Mouse (Mus musculus): Measurements from ENCODE around the gene Pdcd7. TPM values are rescaled to one million over a fixed set of nuclear protein-coding genes. Genes with fewer than 3 reads are reported as not detected.

Pdcd7 gene
- polyA plus RNA-seq, 1 experiment = 10.4 TPM

GRCm38 (mm10) chr9:65306672-65307071, 39.2 kb upstream of the Pdcd7 start:
- no peak for TF ChIP-seq POLR2A (IDR thresholded peaks at IDR 0.05; ENCODE audit: control insufficient read depth, low read depth, low read length)
- TF ChIP-seq CTCF (IDR thresholded peaks at IDR 0.05; ENCODE audit: control insufficient read depth, insufficient read depth, insufficient replicate concordance, low read depth, low read length) = no peak
- Histone ChIP-seq H3K27me3 (ENCODE audit: control insufficient read depth, insufficient read depth, low read length) (no peaks in the 10 kb centered on the region), H3K27ac (ENCODE audit: control insufficient read depth, insufficient read depth, low read depth, low read length) (no peak overlapping the region), H3K36me3 (ENCODE audit: control insufficient read depth, insufficient read depth, low read length) (peaks cover 2% of the 10 kb centered on the region), H3K4me1 (ENCODE audit: control insufficient read depth, insufficient read depth, low read length) (no peaks in the 10 kb centered on the region), H3K4me3 (ENCODE audit: control insufficient read depth, low read depth, low read length) (no peak overlapping the region)

- no peaks in the 10 kb centered on the region for H3K27me3 ChIP-seq (ENCODE audit: control insufficient read depth, insufficient read depth, low read length)
- peaks cover 4% of the 10 kb centered on the region for H3K36me3 ChIP-seq (ENCODE audit: control insufficient read depth, insufficient read depth, low read length)
- no peak overlapping the region for H3K4me3 ChIP-seq (ENCODE audit: control insufficient read depth, low read depth, low read length)
- H3K27ac ChIP-seq (ENCODE audit: control insufficient read depth, insufficient read depth, low read depth, low read length) = no peak overlapping the region
- TF ChIP-seq POLR2A (IDR thresholded peaks at IDR 0.05; ENCODE audit: control insufficient read depth, low read depth, low read length) = no peak
- no peak for TF ChIP-seq CTCF (IDR thresholded peaks at IDR 0.05; ENCODE audit: control insufficient read depth, insufficient read depth, insufficient replicate concordance, low read depth, low read length)
- H3K4me1 ChIP-seq (ENCODE audit: control insufficient read depth, insufficient read depth, low read length) = no peaks in the 10 kb centered on the region
These were observed 37.9 kb upstream of the Pdcd7 start for GRCm38 (mm10) chr9:65308011-65308410.

DNA sequence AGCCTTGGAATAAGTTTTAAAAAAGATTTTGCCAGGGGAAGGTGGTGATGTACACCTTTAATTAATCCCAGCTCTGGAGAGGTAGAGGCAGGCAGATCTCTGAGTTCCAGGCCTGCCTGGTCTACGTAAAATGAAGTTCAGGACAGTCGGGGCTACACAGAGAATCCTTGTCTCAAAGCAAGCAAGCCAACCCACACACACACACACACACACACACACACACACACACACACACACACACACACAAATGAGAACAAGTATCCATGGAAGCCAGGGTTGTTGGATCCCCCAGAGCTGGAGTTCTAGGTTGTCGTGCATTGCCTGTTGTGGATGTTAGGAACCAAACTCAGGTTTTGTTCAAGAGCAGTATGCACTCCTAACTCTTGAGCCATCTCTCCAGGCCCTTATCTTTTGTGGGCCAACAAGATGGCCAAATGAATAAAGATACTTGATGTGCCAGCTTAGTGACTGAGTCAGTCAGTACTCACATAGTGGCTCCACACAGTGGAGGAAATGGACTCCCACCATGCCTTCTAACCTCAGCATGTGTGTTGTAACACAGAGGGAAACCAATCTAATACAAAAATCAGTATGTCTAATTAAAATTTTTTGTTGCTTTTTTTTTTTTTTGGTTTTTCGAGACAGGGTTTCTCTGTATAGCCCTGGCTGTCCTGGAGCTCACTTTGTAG, 33.1 kb upstream of the Pdcd7 start:
- H3K27ac ChIP-seq (ENCODE audit: control insufficient read depth, insufficient read depth, low read depth, low read length) = no peak overlapping the region
- peaks cover 4% of the 10 kb centered on the region for H3K36me3 ChIP-seq (ENCODE audit: control insufficient read depth, insufficient read depth, low read length)

GRCm38 (mm10) chr9:65313846-65314245, 32.1 kb upstream of the Pdcd7 start:
- no peaks in the 10 kb centered on the region for H3K27me3 ChIP-seq (ENCODE audit: control insufficient read depth, insufficient read depth, low read length)
- no peak overlapping the region for H3K4me3 ChIP-seq (ENCODE audit: control insufficient read depth, low read depth, low read length)
- TF ChIP-seq POLR2A (IDR thresholded peaks at IDR 0.05; ENCODE audit: control insufficient read depth, low read depth, low read length) (no peak), CTCF (IDR thresholded peaks at IDR 0.05; ENCODE audit: control insufficient read depth, insufficient read depth, insufficient replicate concordance, low read depth, low read length) (no peak)
- H3K27ac ChIP-seq (ENCODE audit: control insufficient read depth, insufficient read depth, low read depth, low read length) = no peak overlapping the region
- peaks cover 3% of the 10 kb centered on the region for H3K36me3 ChIP-seq (ENCODE audit: control insufficient read depth, insufficient read depth, low read length)
- H3K4me1 ChIP-seq (ENCODE audit: control insufficient read depth, insufficient read depth, low read length) = no peaks in the 10 kb centered on the region

More for the DNA sequence above, 33.1 kb upstream of the Pdcd7 start:
- no peaks in the 10 kb centered on the region for H3K27me3 ChIP-seq (ENCODE audit: control insufficient read depth, insufficient read depth, low read length)
- H3K4me1 ChIP-seq (ENCODE audit: control insufficient read depth, insufficient read depth, low read length) = no peaks in the 10 kb centered on the region
- H3K4me3 ChIP-seq (ENCODE audit: control insufficient read depth, low read depth, low read length) = no peak overlapping the region
- TF ChIP-seq CTCF (IDR thresholded peaks at IDR 0.05; ENCODE audit: control insufficient read depth, insufficient read depth, insufficient replicate concordance, low read depth, low read length) (no peak), POLR2A (IDR thresholded peaks at IDR 0.05; ENCODE audit: control insufficient read depth, low read depth, low read length) (no peak)

- no peak overlapping the region for H3K27ac ChIP-seq (ENCODE audit: control insufficient read depth, insufficient read depth, low read depth, low read length)
- H3K36me3 ChIP-seq (ENCODE audit: control insufficient read depth, insufficient read depth, low read length) = no peaks in the 10 kb centered on the region; the same call in 1 of the 2 replicates
- no peaks in the 10 kb centered on the region for H3K4me1 ChIP-seq (ENCODE audit: control insufficient read depth, insufficient read depth, low read length)
- TF ChIP-seq POLR2A (IDR thresholded peaks at IDR 0.05; ENCODE audit: control insufficient read depth, low read depth, low read length) (no peak), CTCF (IDR thresholded peaks at IDR 0.05; ENCODE audit: control insufficient read depth, insufficient read depth, insufficient replicate concordance, low read depth, low read length) (no peak)
- H3K4me3 ChIP-seq (ENCODE audit: control insufficient read depth, low read depth, low read length) = no peak overlapping the region
- no peaks in the 10 kb centered on the region for H3K27me3 ChIP-seq (ENCODE audit: control insufficient read depth, insufficient read depth, low read length)
These were observed 23.5 kb upstream of the Pdcd7 start for GRCm38 (mm10) chr9:65322255-65322900.

DNA sequence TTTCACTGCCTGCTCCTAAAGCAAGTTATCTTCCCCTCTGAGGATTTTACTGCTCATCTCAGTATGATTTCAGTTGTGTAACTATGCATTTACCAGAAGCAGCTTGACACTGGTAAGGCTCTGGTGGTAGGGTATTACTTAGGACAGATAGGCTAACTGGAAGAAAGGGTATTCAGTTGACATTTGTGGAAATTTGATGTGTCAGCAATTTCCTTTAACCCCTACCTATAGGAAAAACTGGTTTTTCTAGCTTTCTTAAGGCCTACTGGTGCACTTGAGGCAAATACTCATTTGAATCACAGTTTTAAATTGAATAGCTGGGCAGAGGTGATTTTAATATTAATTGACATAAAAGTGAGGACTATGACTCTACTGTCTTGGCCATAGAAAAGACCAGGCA, 19.9 kb upstream of the Pdcd7 start:
- no peaks in the 10 kb centered on the region for H3K4me1 ChIP-seq (ENCODE audit: control insufficient read depth, insufficient read depth, low read length)
- H3K4me3 ChIP-seq (ENCODE audit: control insufficient read depth, low read depth, low read length) = no peak overlapping the region
- TF ChIP-seq CTCF (IDR thresholded peaks at IDR 0.05; ENCODE audit: control insufficient read depth, insufficient read depth, insufficient replicate concordance, low read depth, low read length) = no peak
- TF ChIP-seq POLR2A (IDR thresholded peaks at IDR 0.05; ENCODE audit: control insufficient read depth, low read depth, low read length) = no peak
- H3K36me3 ChIP-seq (ENCODE audit: control insufficient read depth, insufficient read depth, low read length) = peaks cover 2% of the 10 kb centered on the region; the same call in 1 of the 2 replicates
- H3K27me3 ChIP-seq (ENCODE audit: control insufficient read depth, insufficient read depth, low read length) = no peaks in the 10 kb centered on the region
- no peak overlapping the region for H3K27ac ChIP-seq (ENCODE audit: control insufficient read depth, insufficient read depth, low read depth, low read length)

- Histone ChIP-seq H3K27ac (ENCODE audit: control insufficient read depth, insufficient read depth, low read depth, low read length) (no peak overlapping the region), H3K27me3 (ENCODE audit: control insufficient read depth, insufficient read depth, low read length) (no peaks in the 10 kb centered on the region), H3K36me3 (ENCODE audit: control insufficient read depth, insufficient read depth, low read length) (peaks cover 2% of the 10 kb centered on the region; the same call in 1 of the 2 replicates), H3K4me3 (ENCODE audit: control insufficient read depth, low read depth, low read length) (no peak overlapping the region), H3K4me1 (ENCODE audit: control insufficient read depth, insufficient read depth, low read length) (no peaks in the 10 kb centered on the region)
- TF ChIP-seq CTCF (IDR thresholded peaks at IDR 0.05; ENCODE audit: control insufficient read depth, insufficient read depth, insufficient replicate concordance, low read depth, low read length) (no peak), POLR2A (IDR thresholded peaks at IDR 0.05; ENCODE audit: control insufficient read depth, low read depth, low read length) (no peak)
These were observed 18.5 kb upstream of the Pdcd7 start for GRCm38 (mm10) chr9:65327371-65327770.
